Mouse (Mus musculus) MEL (cell line): ENCODE results near the gene Nkx2-3.

Source experiments
- CHD2 ChIP-seq: IDR thresholded peaks from 2 replicates; pipeline ENCODE4 v1.6.1; 2011; ENCODE audit warnings: low read length, improper control_type of control experiment
- ZKSCAN1 ChIP-seq: IDR thresholded peaks from 2 replicates; pipeline ENCODE4 v1.6.1; 2012; ENCODE audit warnings: low read depth, mild to moderate bottlenecking, inconsistent platforms, low read length, improper control_type of control experiment, moderate library complexity

GRCm38 (mm10) chr19:43619916-43620479 is 7.9 kb downstream of the Nkx2-3 start:
- no peak for TF ChIP-seq CHD2
- no peak for TF ChIP-seq ZKSCAN1
